Mouse (Mus musculus) natural killer cell, adult 2 months (primary cell): ENCODE measurements at regions not wholly inside any gene's neighbourhood (a gene's known extent, or its start where the extent isn't known, plus 50 kb on each side); places are given as distances from the start of the nearest gene placed in this dataset.

Experiments
- DNase-seq, 2 experiments: peaks; one replicate each; pipeline ENCODE4 v3.0.0; 2022; ENCODE audit warnings: low spot score in 2 of 2

GRCm38 (mm10) chr4:89505368-89505819 is 173.8 kb upstream of the Dmrta1 start:
- no peak for DNase-seq

- no peak for DNase-seq
These were observed 179.0 kb upstream of the Dmrta1 start for GRCm38 (mm10) chr4:89500232-89500631.

GRCm38 (mm10) chr4:89490947-89491346 is 180.1 kb upstream of the Cdkn2b start:
- DNase-seq: no peak

- no peak for DNase-seq
These were observed 176.8 kb upstream of the Cdkn2b start for GRCm38 (mm10) chr4:89487416-89488165.

- DNase-seq: no peak
These were observed 176.1 kb upstream of the Cdkn2b start for GRCm38 (mm10) chr4:89486963-89487362.

GRCm38 (mm10) chr4:89485981-89486531 is 175.2 kb upstream of the Cdkn2b start:
- DNase-seq: peak in 1 of 2 experiments; percentile 0

GRCm38 (mm10) chr4:89478646-89479237 is 167.9 kb upstream of the Cdkn2b start:
- DNase-seq: no peak

- DNase-seq: no peak
These were observed 165.0 kb upstream of the Cdkn2b start for GRCm38 (mm10) chr4:89475848-89476247.

GRCm38 (mm10) chr4:89474836-89475541 is 164.2 kb upstream of the Cdkn2b start:
- DNase-seq: no peak

GRCm38 (mm10) chr4:89471426-89471825 is 160.6 kb upstream of the Cdkn2b start:
- DNase-seq: no peak

GRCm38 (mm10) chr4:89470756-89471155 is 159.9 kb upstream of the Cdkn2b start:
- DNase-seq: no peak

GRCm38 (mm10) chr4:89469883-89470282 is 159.0 kb upstream of the Cdkn2b start:
- no peak for DNase-seq

- no peak for DNase-seq
These were observed 158.6 kb upstream of the Cdkn2b start for GRCm38 (mm10) chr4:89469406-89469805.

GRCm38 (mm10) chr4:89466766-89467165 is 155.9 kb upstream of the Cdkn2b start:
- DNase-seq: no peak

GRCm38 (mm10) chr4:89463121-89463520 is 152.3 kb upstream of the Cdkn2b start:
- no peak for DNase-seq

- no peak for DNase-seq
These were observed 149.4 kb upstream of the Cdkn2b start for GRCm38 (mm10) chr4:89460170-89460762.

GRCm38 (mm10) chr4:89459346-89459666 is 148.5 kb upstream of the Cdkn2b start:
- no peak for DNase-seq

GRCm38 (mm10) chr4:89458628-89459345 is 147.9 kb upstream of the Cdkn2b start:
- no peak for DNase-seq

- DNase-seq: no peak
These were observed 147.0 kb upstream of the Cdkn2b start for GRCm38 (mm10) chr4:89457861-89458260.

GRCm38 (mm10) chr4:89454926-89455325 is 144.1 kb upstream of the Cdkn2b start:
- DNase-seq: no peak

- no peak for DNase-seq
These were observed 142.2 kb upstream of the Cdkn2b start for GRCm38 (mm10) chr4:89453051-89453450.

- no peak for DNase-seq
These were observed 140.9 kb upstream of the Cdkn2b start for GRCm38 (mm10) chr4:89451741-89452140.
